Mouse (Mus musculus) cerebellum, adult 2 months (tissue): ENCODE data around the gene 1700037H04Rik.

Experiments used
- CTCF ChIP-seq: fragments of 200-500 bp; IDR thresholded peaks from 2 replicates; pipeline ENCODE4 v1.5.1; 2011; ENCODE audit warnings: low read depth, mild to moderate bottlenecking, control low read depth, low read length, moderate library complexity, borderline replicate concordance; ENCODE audit not compliant: insufficient read depth
- POLR2A ChIP-seq: fragments of 200-500 bp; IDR thresholded peaks from 2 replicates; pipeline ENCODE4 v1.6.1; 2011; ENCODE audit warnings: low read length, control low read depth, borderline replicate concordance; ENCODE audit not compliant: insufficient read depth

DNA sequence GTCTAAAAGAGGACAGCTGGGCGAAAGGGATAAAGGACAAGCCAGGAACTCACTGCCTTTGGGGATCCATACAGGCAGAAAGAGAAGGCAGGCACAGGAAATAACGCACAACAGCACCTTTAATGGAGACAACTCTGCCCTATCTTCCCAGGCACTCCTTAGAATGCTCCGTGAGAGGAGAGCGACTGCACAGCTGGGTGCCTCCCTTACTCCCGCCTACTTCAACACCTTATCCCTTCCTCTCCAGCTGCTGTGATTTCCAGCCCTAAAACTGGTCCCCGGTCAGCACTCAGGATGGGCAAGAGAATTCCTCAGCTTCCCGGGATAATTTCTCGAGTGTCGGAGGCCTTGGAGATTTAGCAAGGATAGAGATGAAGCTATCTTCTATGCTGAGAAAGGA is 11.1 kb upstream of the 1700037H04Rik start:
- no peak for TF ChIP-seq POLR2A
- TF ChIP-seq CTCF = no peak
